Mouse (Mus musculus) kidney, postnatal 25 days (tissue): ENCODE measurements at regions not wholly inside any gene's neighbourhood (a gene's known extent, or its start where the extent isn't known, plus 50 kb on each side); places are given as distances from the start of the nearest gene placed in this dataset.
A peak's percentile ranks its signal among the peaks of the same experiment; 100 is the strongest.

Source experiments
- DNase-seq, 2 experiments: peaks; one replicate each; pipeline ENCODE4 v3.0.0; 2021; ENCODE audit warnings: mixed read lengths in 2 of 2

DNA sequence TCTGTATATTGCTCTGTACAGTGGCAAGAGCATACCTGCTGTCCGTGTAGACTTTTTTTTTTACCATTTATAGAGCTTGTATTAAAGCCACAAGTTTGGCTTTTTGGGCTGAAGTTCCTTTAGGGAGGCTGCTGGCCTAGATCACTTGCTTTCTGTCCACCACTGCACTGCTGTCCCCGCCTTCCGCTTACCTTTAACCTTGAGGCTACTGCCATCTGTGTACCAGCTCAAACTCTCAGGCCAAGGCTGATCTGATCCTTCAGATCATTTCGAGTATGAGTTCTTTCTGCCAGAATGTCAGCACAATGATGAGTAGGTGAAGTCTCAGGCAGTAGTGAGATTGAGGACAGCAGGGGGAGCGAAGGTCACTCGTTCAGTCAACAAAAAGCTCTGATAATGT lies 288.5 kb downstream of the Gm21865 start:
- DNase-seq: peak in 1 of 2 experiments; percentile 22
